Mouse (Mus musculus): ENCODE measurements at regions not wholly inside any gene's neighbourhood (a gene's known extent, or its start where the extent isn't known, plus 50 kb on each side); places are given as distances from the start of the nearest gene placed in this dataset.

- TF ChIP-seq GATA1 (IDR thresholded peaks at IDR 0.05; ENCODE audit: low read length), result no peak
Measured at GRCm38 (mm10) chr2:70914372-70914771, 88.8 kb upstream of the Tlk1 start.

- no peak for TF ChIP-seq GATA1 (IDR thresholded peaks at IDR 0.05; ENCODE audit: low read length)
Measured at GRCm38 (mm10) chr2:70909401-70909800, 83.9 kb upstream of the Tlk1 start.

- TF ChIP-seq GATA1 (IDR thresholded peaks at IDR 0.05; ENCODE audit: low read length), result no peak
Measured at GRCm38 (mm10) chr2:70908579-70908978, 83.1 kb upstream of the Tlk1 start.

- no peak for TF ChIP-seq GATA1 (IDR thresholded peaks at IDR 0.05; ENCODE audit: low read length)
Measured at GRCm38 (mm10) chr2:70906216-70906615, 80.7 kb upstream of the Tlk1 start.

GRCm38 (mm10) chr2:70904429-70904828, 78.9 kb upstream of the Tlk1 start:
- no peak for TF ChIP-seq GATA1 (IDR thresholded peaks at IDR 0.05; ENCODE audit: low read length)

- no peak for TF ChIP-seq GATA1 (IDR thresholded peaks at IDR 0.05; ENCODE audit: low read length)
Measured at GRCm38 (mm10) chr2:70902196-70902595, 76.7 kb upstream of the Tlk1 start.

GRCm38 (mm10) chr2:70901479-70901878, 76.0 kb upstream of the Tlk1 start:
- no peak for TF ChIP-seq GATA1 (IDR thresholded peaks at IDR 0.05; ENCODE audit: low read length)

GRCm38 (mm10) chr2:70899056-70899455, 73.5 kb upstream of the Tlk1 start:
- no peak for TF ChIP-seq GATA1 (IDR thresholded peaks at IDR 0.05; ENCODE audit: low read length)

GRCm38 (mm10) chr2:70898396-70898795, 72.9 kb upstream of the Tlk1 start:
- TF ChIP-seq GATA1 (IDR thresholded peaks at IDR 0.05; ENCODE audit: low read length), result no peak

- TF ChIP-seq GATA1 (IDR thresholded peaks at IDR 0.05; ENCODE audit: low read length), result no peak
Measured at GRCm38 (mm10) chr2:70897373-70897772, 71.8 kb upstream of the Tlk1 start.

GRCm38 (mm10) chr2:70889522-70890100, 64.1 kb upstream of the Tlk1 start:
- TF ChIP-seq GATA1 (IDR thresholded peaks at IDR 0.05; ENCODE audit: low read length), result peak; percentile 73

GRCm38 (mm10) chr2:70888840-70889469, 63.4 kb upstream of the Tlk1 start:
- no peak for TF ChIP-seq GATA1 (IDR thresholded peaks at IDR 0.05; ENCODE audit: low read length)

- TF ChIP-seq GATA1 (IDR thresholded peaks at IDR 0.05; ENCODE audit: low read length), result no peak
Measured at GRCm38 (mm10) chr2:70886831-70887230, 61.3 kb upstream of the Tlk1 start.

- TF ChIP-seq GATA1 (IDR thresholded peaks at IDR 0.05; ENCODE audit: low read length), result no peak
Measured at GRCm38 (mm10) chr2:70885674-70886073, 60.1 kb upstream of the Tlk1 start.

GRCm38 (mm10) chr2:70877333-70878080, 52.0 kb upstream of the Tlk1 start:
- TF ChIP-seq GATA1 (IDR thresholded peaks at IDR 0.05; ENCODE audit: low read length), result no peak

- no peak for TF ChIP-seq GATA1 (IDR thresholded peaks at IDR 0.05; ENCODE audit: low read length)
Measured at GRCm38 (mm10) chr2:70876251-70876650, 50.7 kb upstream of the Tlk1 start.

All from G1E-ER4 (cell line).